Mouse (Mus musculus) forebrain, embryonic 15.5 days (tissue): ENCODE measurements around the gene Rhpn2. TPM values are rescaled to one million over a fixed set of nuclear protein-coding genes. Genes with fewer than 3 reads are reported as not detected.

Experiments used
- ATAC-seq: fragments of 200-750 bp; cut with Nextera tagmentation; replicated peaks from 2 replicates; pipeline ENCODE4 v1.8.0; 2017; ENCODE audit warnings: mild to moderate bottlenecking, moderate TSS enrichment, moderate library complexity
- H3K27ac ChIP-seq: fragments of 300-500 bp; sonication (generic); replicated peaks from 2 replicates; pipeline ENCODE4 v1.5.1; 2015; ENCODE audit warnings: mild to moderate bottlenecking, inconsistent platforms
- H3K27me3 ChIP-seq: fragments of 300-500 bp; sonication (generic); 2 replicates; pipeline ENCODE4 v1.6.1; 2015; ENCODE audit warnings: inconsistent platforms
- H3K36me3 ChIP-seq: fragments of 300-500 bp; sonication (generic); 2 replicates; pipeline ENCODE4 v1.6.1; 2015; ENCODE audit warnings: mild to moderate bottlenecking, inconsistent platforms
- H3K4me1 ChIP-seq: fragments of 300-500 bp; sonication (generic); 2 replicates; pipeline ENCODE4 v1.6.1; 2015; ENCODE audit warnings: inconsistent platforms
- H3K4me2 ChIP-seq: fragments of 300-500 bp; sonication (generic); replicated peaks from 2 replicates; pipeline ENCODE4 v1.6.1; 2015; ENCODE audit warnings: mild to moderate bottlenecking, inconsistent platforms
- H3K4me3 ChIP-seq: fragments of 300-500 bp; sonication (generic); 2 replicates; pipeline ENCODE4 v1.5.1; 2015; ENCODE audit warnings: mild to moderate bottlenecking, inconsistent platforms
- H3K9ac ChIP-seq: fragments of 300-500 bp; sonication (generic); replicated peaks from 2 replicates; pipeline ENCODE4 v1.6.1; 2015; ENCODE audit warnings: mild to moderate bottlenecking, inconsistent platforms
- H3K9me3 ChIP-seq: fragments of 300-500 bp; sonication (generic); 2 replicates; pipeline ENCODE4 v1.6.1; 2016; ENCODE audit warnings: inconsistent platforms
- WGBS: fragments of 180-500 bp; shearing (Covaris S2); methylation state at CpG from one replicate; pipeline ENCODE4 v1.1.7; 2015; ENCODE audit warnings: mixed read lengths; 5-methylcytosine and 5-hydroxymethylcytosine counted together
- polyA plus RNA-seq: library from polyadenylated mRNA; unstranded; fragments of >200 nt; fragmentation: Nextera tagmentation; extraction: Ambion mirVana; gene quantifications from 2 replicates; pipeline ENCODE4 v1.2.1, GENCODE M21; 2015

The Rhpn2 gene
- polyA plus RNA-seq, 1 experiment from 2014 or later = 1.3 TPM

DNA sequence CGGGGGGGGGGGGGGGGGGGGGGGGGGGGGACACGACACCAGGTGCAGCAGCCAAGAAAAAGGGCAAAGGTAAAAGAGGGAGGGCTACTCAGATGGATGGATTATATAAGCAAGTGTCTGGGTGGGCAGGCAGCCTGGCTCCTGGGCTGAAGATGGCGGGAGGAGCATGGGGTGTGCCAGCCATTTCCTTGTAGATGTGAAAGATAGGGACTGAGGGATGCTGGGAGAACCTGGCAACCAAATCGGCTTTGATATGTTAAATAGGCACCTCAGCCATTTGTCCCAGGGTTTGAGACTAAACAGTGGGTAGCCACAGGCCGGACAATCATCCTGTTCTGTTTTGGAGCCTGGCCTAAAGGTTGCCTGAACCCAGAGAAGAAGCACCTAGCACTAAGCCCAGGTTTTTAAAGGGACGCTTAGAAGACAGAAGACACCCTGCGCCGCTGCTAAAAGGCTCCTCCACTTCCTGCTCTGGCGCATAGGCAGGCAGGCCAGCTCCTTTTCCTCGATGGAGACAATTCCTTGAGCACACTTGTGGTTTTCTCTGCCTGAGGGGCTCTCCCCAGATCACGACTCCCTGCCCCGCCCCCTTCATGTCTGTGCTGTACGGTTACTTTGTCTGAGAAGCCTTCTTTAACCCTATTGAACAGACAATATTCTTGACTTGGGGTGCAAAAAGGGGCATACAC, 11.1 kb upstream of the Rhpn2 start:
- Histone ChIP-seq H3K27ac (no peak overlapping the region), H3K36me3 (no peaks in the 10 kb centered on the region), H3K27me3 (no peaks in the 10 kb centered on the region), H3K9me3 (no peaks in the 10 kb centered on the region), H3K4me2 (peak overlapping the region; percentile 24), H3K4me1 (peaks cover 7% of the 10 kb centered on the region; the same call in 1 of the 2 replicates), H3K9ac (no peak overlapping the region), H3K4me3 (peak overlapping the region; percentile 9; the same call in 1 of the 2 replicates)
- WGBS = 7% methylated on average over 12 of the region's 13 CpGs
- ATAC-seq = no peak

DNA sequence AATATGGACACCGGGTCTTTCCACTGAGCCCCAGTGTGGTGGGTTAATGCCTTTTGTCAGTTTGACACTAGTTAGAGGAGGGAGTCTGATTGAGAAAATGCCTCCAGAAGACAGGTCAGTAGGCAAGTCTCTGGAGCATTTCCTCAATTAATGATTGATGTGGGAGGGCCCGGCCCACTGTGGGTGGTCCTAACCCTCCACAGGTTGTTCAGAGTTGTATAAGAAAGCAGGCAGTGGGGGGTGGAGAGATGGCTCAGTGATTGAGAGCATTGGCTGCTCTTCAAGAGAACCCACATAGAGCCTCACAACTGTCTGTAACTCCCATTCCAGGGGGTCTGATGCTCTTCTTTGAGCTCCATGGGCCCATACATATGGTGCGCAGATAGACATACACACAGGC, 2.4 kb upstream of the Rhpn2 start:
- ATAC-seq = no peak

DNA sequence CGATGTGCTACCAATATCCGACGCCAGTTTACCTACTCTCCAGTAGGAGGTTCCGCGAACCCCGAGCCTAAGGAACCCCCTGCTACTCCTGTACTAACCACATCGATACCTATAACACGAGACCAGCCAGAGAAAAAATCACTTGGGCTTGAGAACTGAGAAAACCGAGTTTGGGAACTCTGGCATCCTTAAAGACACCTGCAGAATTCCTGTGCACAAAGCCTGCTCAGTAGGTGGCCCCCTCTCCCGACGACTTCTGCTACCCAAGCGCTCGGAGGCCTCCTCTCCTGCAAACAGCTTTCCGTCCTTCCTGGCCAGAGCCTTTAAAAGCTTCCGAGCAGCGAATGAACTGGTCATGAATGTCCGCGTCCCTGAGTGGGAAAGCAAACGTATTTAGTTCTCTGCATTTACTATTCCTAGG, 729 bp upstream of the Rhpn2 start:
- H3K4me1 ChIP-seq = peaks cover 16% of the 10 kb centered on the region
- peaks cover 21% of the 10 kb centered on the region; the same call in 1 of the 2 replicates for H3K27me3 ChIP-seq
- H3K36me3 ChIP-seq = no peaks in the 10 kb centered on the region
- H3K4me2 ChIP-seq = peak overlapping the region; percentile 99
- peak overlapping the region; percentile 36 for H3K9ac ChIP-seq
- peak overlapping the region; percentile 33 for H3K27ac ChIP-seq
- peak overlapping the region; percentile 58 for H3K4me3 ChIP-seq
- H3K9me3 ChIP-seq = no peaks in the 10 kb centered on the region
- peak; percentile 43 for ATAC-seq
- WGBS = under 1% methylated on average over 19 of the region's 19 CpGs

More for the DNA sequence above, 2.4 kb upstream of the Rhpn2 start:
- no peaks in the 10 kb centered on the region for H3K9me3 ChIP-seq
- H3K36me3 ChIP-seq = no peaks in the 10 kb centered on the region
- peaks cover 17% of the 10 kb centered on the region; the same call in 1 of the 2 replicates for H3K27me3 ChIP-seq
- H3K4me3 ChIP-seq = no peak overlapping the region
- H3K27ac ChIP-seq = no peak overlapping the region
- 65% methylated on average over 3 of the region's 3 CpGs for WGBS
- H3K4me1 ChIP-seq = peaks cover 16% of the 10 kb centered on the region
- no peak overlapping the region for H3K4me2 ChIP-seq
- no peak overlapping the region for H3K9ac ChIP-seq

DNA sequence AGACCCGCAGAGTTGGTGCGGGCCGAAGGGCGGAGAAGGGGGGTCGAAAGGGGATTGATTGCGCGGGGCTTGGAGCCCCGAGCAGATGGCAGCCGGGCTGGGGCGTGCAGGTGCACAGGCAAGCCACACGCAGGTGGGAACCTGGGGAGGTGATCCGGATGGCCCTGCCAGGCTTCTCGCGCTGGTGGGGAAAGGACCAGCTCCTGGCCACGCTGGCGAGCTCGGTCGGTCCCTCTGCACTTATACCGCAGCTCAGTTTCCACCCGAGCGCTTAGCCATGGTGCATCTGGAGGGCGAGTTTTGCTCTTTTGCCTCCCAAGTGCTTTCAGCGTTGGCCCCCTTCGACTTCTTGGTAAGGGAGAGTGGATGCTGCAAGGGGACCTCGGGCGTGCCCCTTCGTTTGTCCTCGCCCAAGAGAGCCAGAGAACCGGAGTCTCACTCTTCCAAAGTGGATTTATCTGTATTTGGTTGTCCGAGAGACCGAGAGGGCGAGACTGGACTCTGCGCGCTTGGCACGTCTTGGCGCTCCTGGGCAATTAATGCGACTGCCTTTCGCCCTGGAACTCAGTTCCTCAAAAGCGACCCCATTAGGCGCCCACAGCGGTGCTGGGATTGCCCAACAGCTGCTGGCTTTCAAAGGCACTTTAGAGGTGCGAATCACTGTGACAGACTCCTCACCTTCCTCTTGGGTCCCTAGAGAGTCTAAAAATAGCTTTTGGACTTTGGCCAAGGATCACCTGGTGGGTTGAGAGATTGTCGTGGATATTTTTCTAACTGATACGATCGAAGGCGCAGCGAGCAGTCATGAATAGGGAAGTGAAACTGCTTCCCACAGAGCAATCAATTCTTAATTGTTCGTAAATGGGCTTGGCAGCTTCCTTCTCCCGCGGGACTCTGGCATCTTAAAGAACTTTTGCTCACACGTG, 820 bp downstream of the Rhpn2 start:
- Histone ChIP-seq H3K36me3 (no peaks in the 10 kb centered on the region), H3K4me3 (peak overlapping the region; percentile 58), H3K27me3 (peaks cover 21% of the 10 kb centered on the region; the same call in 1 of the 2 replicates), H3K9ac (peak overlapping the region; percentile 47), H3K4me1 (peaks cover 16% of the 10 kb centered on the region), H3K9me3 (no peaks in the 10 kb centered on the region), H3K4me2 (peak overlapping the region; percentile 99), H3K27ac (no peak overlapping the region)
- no peak; the same call in 1 of the 2 replicates for ATAC-seq
- WGBS = under 1% methylated on average over 47 of the region's 51 CpGs

DNA sequence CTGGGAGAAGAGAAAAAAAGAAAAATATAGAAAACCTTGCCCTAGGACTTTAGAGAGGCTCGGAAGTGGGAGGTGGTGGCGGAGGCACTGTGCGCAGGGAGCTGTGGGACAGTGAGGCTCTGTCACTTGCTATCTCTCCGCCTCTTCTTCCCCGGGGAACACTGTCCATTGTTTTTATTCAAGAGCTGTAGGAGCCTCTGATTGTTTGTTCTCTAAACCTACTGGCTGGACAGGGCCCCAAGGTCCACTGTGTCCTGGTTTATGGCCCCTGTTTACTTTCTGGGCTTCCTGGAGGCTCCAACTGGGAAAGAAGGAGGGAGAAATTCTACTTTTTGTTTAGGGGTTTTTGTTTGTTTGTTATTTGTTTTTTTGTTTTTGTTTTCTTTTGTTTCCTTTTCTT, 6.2 kb downstream of the Rhpn2 start:
- Histone ChIP-seq H3K4me3 (no peak overlapping the region), H3K36me3 (no peaks in the 10 kb centered on the region), H3K4me2 (no peak overlapping the region), H3K4me1 (peaks cover 1% of the 10 kb centered on the region), H3K27ac (no peak overlapping the region), H3K9me3 (no peaks in the 10 kb centered on the region), H3K27me3 (0 out of 2 replicates have a peak, but pooled peaks cover 13% of the 10 kb centered on the region), H3K9ac (no peak overlapping the region)
- no peak for ATAC-seq
- 24% methylated on average over 5 of the region's 5 CpGs for WGBS

DNA sequence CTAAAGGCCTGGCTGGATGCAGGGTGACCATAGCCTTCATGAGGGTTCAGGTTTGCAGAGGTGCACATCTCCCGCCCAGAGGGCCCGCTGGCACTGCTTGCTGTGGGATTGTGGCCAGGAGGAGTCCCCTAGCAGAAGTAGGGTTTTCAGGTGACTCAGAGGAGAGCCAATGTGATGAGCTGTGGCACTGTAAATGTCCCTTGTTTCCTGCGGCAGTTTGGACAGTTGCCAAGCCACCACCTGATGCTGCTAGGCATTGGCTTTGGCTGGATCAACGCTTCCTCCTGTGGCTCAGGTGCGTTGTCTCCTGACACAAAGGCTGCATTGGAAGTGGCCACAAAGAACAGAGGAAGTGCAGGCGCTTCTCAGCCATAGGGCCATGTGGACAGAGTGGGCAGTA, 7.3 kb downstream of the Rhpn2 start:
- ATAC-seq = no peak
- 0 out of 2 replicates have a peak, but pooled peaks cover 4% of the 10 kb centered on the region for H3K27me3 ChIP-seq
- no peak overlapping the region for H3K4me2 ChIP-seq
- no peak overlapping the region for H3K27ac ChIP-seq
- no peak overlapping the region for H3K4me3 ChIP-seq
- H3K9me3 ChIP-seq = no peaks in the 10 kb centered on the region
- no peaks in the 10 kb centered on the region for H3K36me3 ChIP-seq
- no peaks in the 10 kb centered on the region for H3K4me1 ChIP-seq
- WGBS = 74% methylated on average over 6 of the region's 6 CpGs
- no peak overlapping the region for H3K9ac ChIP-seq

DNA sequence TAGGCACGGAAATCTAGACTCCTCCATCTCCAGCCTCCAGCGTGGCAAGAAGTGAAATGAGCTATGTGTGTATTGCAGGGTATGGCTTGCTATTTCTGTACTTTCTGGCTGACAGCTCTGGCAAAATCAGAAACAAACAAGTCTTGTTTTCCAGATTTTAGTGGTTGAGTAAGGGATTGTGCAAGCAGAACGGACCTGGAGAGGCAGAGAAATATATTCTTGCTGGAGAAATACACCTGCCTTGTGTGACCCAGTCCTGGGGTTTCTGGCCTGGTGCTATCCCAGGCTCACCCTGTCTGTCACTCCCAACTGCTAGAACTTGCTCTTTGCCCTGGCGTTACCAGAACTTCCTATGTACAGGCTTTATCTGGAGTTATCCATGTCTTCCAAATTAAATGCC, 8.5 kb downstream of the Rhpn2 start:
- H3K9ac ChIP-seq = no peak overlapping the region
- no peak overlapping the region for H3K4me2 ChIP-seq
- ATAC-seq = no peak
- H3K9me3 ChIP-seq = no peaks in the 10 kb centered on the region
- H3K27ac ChIP-seq = no peak overlapping the region
- 82% methylated on average over 4 of the region's 4 CpGs for WGBS
- H3K4me3 ChIP-seq = no peak overlapping the region
- no peaks in the 10 kb centered on the region for H3K4me1 ChIP-seq
- no peaks in the 10 kb centered on the region for H3K27me3 ChIP-seq
- H3K36me3 ChIP-seq = no peaks in the 10 kb centered on the region

DNA sequence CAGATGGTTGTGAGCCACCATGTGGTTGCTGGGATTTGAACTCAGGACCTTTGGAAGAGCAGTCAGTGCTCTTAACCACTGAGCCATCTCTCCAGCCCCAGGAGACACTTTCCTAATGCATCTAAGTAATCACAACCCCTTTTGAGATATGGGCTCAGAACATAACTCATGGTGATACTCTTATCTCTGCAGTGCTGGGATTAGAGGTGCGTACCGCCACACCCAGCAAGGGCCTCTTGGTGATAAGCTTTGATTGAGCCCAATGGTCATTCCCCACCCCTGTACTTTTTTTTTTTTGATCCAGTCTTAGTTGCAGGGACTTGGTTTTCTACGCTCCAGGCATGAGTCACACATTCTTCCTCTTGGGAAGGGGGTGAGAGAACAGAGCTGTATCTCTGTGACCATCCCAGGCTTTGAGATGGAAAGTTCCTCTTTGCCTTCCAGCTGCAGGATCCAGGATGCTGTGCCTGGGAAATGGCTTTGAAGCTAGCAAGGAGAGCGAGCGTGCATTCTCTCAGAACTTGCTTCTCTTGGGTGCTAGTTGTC, 10.9 kb downstream of the Rhpn2 start:
- H3K27ac ChIP-seq = no peak overlapping the region
- no peaks in the 10 kb centered on the region for H3K4me1 ChIP-seq
- H3K9me3 ChIP-seq = no peaks in the 10 kb centered on the region
- no peak overlapping the region for H3K9ac ChIP-seq
- no peaks in the 10 kb centered on the region for H3K27me3 ChIP-seq
- 93% methylated on average over 5 of the region's 5 CpGs for WGBS
- ATAC-seq = no peak
- H3K36me3 ChIP-seq = no peaks in the 10 kb centered on the region
- no peak overlapping the region for H3K4me3 ChIP-seq
- no peak overlapping the region for H3K4me2 ChIP-seq

DNA sequence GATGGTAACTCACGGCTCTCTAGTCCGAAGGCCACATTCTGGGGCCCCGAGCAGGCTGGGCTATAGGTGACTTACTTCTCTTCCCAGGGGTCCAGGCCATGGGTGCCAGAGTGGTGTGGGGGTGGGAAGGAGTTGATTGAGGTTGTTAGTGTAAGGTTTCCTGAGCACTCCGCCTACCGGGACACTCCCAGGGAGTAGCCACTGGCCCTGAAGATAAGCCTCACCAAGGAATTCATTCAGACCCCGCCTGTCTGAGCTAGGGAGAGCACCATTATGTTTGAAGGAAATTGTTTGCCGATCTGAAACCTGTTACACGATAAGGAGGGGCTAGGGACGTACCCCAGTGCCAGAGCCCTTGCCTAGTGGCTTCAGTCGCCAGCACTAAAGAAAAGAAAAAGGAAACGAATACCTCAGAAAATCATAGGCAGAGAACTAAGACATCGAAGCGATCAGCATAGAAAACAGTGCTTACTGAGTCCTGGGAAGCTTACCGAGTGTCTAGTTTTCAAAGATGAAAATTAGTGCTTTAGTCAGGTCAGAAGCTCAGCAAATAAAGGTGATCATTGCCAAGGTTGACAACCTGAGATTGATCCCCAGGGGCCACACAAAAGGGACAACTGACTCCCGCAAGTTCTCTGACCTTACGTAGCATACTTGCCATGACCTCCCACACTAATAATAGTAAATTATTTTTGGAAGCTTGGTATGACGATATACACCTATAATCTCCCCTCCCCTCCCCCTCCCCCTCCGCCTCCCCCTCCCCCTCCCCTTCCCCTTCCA, 14.1 kb downstream of the Rhpn2 start:
- Histone ChIP-seq H3K9me3 (no peaks in the 10 kb centered on the region), H3K36me3 (no peaks in the 10 kb centered on the region), H3K9ac (no peak overlapping the region), H3K27ac (no peak overlapping the region), H3K27me3 (no peaks in the 10 kb centered on the region), H3K4me3 (no peak overlapping the region), H3K4me2 (no peak overlapping the region), H3K4me1 (no peaks in the 10 kb centered on the region)
- WGBS = 76% methylated on average over 17 of the region's 18 CpGs
- ATAC-seq = no peak

DNA sequence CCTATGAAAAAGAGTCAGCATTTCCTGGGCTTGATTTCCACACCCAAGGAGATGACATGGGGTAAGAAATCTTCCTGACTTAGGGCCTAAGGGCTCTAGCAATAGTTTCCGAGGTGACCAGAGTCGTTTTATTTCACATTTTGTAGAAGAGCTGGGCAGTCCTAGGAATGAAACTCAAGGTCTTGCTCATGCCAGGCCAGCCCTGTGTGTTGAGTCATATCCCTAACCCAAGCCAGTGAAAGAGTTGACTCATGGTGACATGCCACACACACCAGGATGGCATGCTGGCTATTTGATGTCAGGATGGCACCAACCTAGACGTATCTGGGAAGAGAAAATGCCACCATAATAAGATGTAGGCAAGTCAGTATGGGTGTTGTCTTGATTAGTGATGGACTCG, 15.1 kb downstream of the Rhpn2 start:
- ATAC-seq = no peak

DNA sequence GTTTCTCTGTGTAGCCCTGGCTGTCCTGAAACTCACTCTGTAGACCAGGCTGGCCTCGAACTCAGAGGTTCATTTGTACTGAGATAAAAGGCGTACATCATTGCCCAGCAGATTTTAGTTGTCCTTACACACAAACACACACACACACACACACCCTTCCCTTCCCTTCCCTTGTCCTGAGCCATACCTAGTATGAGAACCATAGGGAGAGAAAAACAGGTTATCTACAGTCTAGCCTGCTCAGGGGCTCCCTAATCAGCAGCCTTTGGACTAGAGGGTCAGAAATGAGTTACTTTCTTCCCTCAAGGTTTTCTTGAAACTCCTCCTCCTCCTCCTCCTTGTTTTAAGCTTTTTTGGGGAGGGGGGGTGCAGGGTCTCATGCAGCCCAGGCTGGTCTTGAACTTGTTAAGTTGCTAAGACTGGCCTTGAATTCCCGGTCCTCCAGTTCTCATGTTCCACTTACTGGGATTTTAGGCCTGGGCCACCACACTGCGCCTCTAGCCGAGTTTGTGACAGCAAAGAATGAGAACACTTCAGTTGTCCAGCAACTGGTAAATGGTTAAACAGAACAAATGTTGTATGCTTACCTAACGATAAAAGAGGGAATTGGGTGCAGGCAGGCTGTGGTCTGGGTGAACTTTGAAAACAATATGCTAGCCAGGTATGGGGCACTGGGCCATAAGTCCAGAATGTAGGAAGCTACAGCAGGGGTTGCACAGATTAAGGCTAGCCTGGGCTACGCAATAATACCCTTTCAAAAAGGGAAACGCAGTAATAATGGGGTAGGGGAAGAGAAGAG, 16.1 kb downstream of the Rhpn2 start:
- 91% methylated on average over 8 of the region's 8 CpGs for WGBS
- no peak for ATAC-seq
- Histone ChIP-seq H3K27ac (no peak overlapping the region), H3K36me3 (no peaks in the 10 kb centered on the region), H3K9me3 (no peaks in the 10 kb centered on the region), H3K4me2 (no peak overlapping the region), H3K27me3 (no peaks in the 10 kb centered on the region), H3K4me3 (no peak overlapping the region), H3K4me1 (no peaks in the 10 kb centered on the region), H3K9ac (no peak overlapping the region)

More for the DNA sequence above, 15.1 kb downstream of the Rhpn2 start:
- Histone ChIP-seq H3K27me3 (no peaks in the 10 kb centered on the region), H3K4me3 (no peak overlapping the region), H3K9me3 (no peaks in the 10 kb centered on the region), H3K4me1 (no peaks in the 10 kb centered on the region), H3K27ac (no peak overlapping the region), H3K36me3 (no peaks in the 10 kb centered on the region), H3K4me2 (no peak overlapping the region), H3K9ac (no peak overlapping the region)
- 94% methylated on average over 4 of the region's 4 CpGs for WGBS
